Mouse (Mus musculus): ENCODE measurements at regions not wholly inside any gene's neighbourhood (a gene's known extent, or its start where the extent isn't known, plus 50 kb on each side); places are given as distances from the start of the nearest gene placed in this dataset.
A peak's percentile ranks its signal among the peaks of the same experiment; 100 is the strongest.
"Not testable (repeated sequence)": the region's sequence is repeated elsewhere in the genome, so short reads cannot be mapped to it uniquely, and the experiment has no call there.

DNA sequence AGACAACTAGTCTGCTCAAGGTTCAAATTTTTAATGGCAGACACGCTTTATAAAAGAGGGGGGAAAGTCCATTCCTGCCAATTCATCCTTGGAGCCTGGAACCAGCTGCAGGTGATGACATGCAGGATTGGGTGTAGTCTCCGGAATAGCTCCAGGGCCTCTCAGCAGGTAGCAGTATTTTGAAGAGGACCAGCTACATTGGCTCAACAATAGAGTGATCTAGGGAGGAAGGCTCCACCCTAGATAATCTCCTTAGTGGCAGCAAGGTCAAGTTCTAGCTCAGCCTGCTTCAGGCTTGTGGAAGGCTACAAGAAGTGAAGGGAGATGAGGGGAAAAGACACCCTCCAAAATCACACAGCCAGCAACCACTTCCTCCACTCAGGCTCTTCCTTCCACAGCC, 1405.1 kb downstream of the 4930444P10Rik start:
- not testable (repeated sequence) for DNase-seq (ENCODE audit: low read depth)

DNA sequence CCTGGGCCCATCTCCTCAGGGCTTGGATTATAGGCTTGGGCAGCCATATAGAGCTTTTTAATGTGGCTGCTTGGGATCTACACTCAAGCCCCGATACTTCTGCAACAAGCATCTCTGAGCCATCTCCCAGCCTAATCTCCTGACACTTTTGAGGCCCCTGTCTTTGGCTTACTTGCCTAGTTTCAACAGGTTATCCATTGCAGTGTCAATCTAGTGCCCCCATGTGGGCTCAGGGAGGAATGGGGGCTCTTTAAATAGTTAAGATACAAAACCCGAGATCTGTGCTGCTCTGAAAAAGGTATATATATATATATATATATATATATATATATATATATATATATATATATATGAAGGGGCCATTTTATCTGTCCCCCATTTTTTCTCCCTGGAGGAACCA, 1407.0 kb downstream of the 4930444P10Rik start:
- DNase-seq (ENCODE audit: low read depth) = peak; percentile 7

DNA sequence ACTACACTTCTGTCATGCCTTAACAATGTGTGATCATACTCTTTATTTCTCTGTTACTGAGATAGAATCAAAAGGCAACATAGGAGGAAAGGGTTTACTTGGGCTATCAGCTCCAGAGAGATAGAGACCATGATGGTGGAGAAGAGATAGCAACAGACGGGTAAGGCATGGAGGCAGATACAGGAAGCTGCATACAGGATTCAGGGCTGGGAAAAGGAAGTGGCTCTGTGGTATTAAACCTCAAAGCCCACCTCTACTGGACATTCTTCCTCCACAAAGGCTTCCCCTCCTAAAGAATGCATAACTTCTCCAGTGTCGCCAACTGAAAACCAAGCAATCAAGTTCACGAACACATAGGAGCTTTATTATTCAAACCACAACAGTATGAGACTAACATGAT, 1412.7 kb downstream of the 4930444P10Rik start:
- peak; percentile 10 for DNase-seq (ENCODE audit: low read depth)

DNA sequence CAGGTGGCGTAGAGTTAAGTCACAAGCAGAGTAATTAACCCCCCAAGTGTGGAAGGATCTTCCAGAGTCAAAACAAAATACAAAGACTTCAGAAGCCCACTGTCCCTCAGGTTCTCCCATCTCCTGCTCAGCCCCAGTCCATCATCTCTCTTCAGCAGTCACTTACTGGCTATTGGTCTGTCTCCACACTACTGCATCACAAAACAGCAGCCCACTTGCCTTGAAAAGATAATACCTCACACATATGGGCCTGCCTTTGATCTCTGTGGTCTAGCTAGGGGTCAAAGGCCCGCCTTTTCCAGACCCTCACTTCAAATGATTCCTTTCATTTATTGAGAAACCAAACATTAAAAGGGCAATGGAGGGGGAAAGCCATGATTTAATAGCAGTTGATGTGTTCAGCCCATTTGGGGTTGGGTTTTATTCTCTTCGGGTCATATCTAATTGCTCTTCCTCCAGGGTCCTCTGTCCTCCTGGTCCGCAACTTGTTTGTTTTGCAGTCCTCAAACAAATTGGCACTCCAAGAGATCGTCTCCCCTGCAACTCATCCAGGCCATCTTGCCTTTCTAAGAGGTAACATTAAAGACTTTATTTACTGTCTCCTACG, 1420.6 kb downstream of the 4930444P10Rik start:
- DNase-seq (ENCODE audit: low read depth) = no peak

DNA sequence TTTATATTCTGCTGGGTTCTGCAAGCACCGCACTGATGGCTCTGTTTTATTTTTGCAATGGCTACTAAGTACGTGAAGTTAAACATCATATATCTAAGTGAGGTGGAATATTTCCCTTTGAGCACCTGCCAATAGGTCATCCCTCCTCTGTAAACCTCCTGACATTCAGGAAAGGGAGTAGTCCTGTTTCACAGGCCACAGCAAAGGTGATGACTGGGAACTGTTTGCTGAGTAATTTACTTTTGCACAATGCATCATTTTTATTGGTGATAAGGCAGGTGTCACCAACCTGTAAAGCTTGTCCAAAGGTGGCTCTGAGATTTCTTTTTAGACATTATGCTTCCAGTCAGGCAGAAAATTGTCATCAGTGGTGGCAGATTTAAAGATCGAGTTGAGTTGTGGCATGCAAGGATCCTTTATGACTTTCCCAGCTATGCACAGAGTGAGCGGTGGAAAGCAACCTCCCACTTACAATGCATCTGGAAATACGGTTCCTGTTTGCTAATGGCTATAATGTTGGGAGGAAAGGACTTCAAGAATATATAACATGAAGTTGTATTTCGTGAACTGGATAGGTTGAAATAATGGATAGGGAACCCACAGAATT, 1430.3 kb downstream of the 4930444P10Rik start:
- DNase-seq (ENCODE audit: low read depth) = no peak

DNA sequence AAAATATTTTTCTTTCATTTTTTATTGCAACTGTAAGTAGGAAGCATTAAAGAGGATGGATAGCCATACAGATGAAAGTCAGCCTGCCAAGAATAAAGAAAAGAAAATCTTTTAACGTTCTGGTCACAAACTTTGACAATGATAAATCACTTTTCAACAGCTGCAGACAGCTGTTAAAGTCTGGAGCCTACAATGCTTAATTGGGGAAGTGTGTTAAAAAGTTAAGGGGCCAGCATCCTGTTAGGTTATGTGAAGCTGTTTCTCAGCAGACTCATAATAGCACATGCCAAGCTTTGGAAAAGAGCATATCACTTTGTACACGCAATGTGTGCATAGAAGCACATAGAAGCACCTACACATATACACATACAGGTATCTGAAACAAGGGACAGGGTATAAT, 1431.3 kb downstream of the 4930444P10Rik start:
- no peak for DNase-seq (ENCODE audit: low read depth)

GRCm38 (mm10) chr1:14650346-14650745, 1442.8 kb downstream of the 4930444P10Rik start:
- DNase-seq (ENCODE audit: low read depth) = no peak

DNA sequence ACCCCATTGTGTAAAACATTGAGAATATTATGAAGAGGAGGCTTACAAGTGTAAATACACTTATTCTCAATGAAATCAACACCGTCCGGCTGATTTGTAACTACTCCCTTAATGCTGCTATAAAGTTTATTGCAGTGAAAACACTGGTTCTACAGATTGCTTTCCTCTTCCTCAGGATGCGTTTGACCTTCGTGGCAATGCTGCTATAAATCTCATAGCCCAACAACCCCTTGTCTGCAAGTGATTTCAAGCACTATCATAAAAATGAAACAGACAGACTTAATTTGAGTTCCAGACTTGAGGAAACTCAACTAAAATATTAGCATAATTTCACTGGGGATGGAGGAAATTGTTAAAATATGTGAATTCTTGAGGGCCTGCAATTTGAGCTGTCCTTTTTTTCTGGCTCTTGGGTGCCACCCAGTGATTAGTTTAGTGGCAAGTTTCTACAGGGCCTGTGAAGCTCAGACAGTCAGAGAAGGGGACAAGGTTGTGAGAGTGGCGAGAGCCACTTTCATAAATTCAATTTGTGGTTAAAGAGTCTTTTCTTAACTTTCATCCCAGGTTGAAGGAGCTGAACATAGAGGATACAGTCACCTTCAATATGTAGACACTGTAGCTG, 1457.4 kb downstream of the 4930444P10Rik start:
- peak; percentile 2 for DNase-seq (ENCODE audit: low read depth)

- no peak for DNase-seq (ENCODE audit: low read depth)
These were observed 1461.1 kb downstream of the 4930444P10Rik start for GRCm38 (mm10) chr1:14631994-14632393.

- DNase-seq (ENCODE audit: low read depth) = no peak
These were observed 1465.9 kb downstream of the 4930444P10Rik start for GRCm38 (mm10) chr1:14627204-14627603.

DNA sequence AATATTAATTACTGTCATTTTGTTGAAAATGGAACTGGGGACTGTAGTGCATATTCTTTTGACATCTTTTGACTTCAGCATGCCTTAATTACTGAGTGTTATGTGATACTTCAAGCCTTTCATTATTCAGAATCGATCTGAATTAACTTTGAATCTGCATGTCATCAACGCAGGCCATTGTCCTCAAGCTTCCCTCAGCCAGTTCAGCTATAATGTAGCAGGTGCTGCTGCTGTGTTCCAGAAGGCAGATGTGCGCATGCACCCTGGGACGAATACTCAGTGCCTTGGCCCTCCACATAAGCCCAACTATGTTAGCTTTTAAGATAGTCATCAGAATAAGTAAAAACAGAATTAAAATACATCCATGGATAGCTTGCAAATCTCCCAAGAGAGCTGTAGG, 1466.4 kb downstream of the 4930444P10Rik start:
- no peak for DNase-seq (ENCODE audit: low read depth)

DNA sequence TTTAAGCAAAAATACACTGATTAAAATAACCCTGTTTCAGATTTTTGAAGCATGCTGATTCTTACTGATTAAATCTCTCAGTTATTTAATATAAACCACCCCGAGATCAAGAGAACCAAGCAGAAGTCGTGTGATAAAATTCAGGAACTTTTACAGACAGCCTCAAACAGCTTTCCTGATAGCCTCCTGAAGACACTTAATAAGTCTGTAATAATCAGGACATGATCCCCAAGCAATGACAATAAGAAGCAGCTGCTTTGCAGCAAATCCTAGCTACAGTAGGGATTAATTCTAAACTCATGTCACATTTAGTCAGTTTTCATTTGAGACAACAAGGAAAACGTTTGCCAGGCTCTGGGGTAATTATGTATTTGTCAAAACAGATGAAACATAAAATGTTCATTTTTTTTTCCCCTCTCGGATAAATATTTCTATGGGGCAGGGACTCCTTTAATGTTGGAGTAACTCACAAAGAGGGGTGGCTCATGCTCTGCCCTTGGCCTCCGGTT, 1472.1 kb downstream of the 4930444P10Rik start:
- no peak for DNase-seq (ENCODE audit: low read depth)

- DNase-seq (ENCODE audit: low read depth) = no peak
These were observed 1479.8 kb downstream of the 4930444P10Rik start for GRCm38 (mm10) chr1:14613232-14613894.

- DNase-seq (ENCODE audit: low read depth) = no peak
These were observed 1484.1 kb downstream of the 4930444P10Rik start for GRCm38 (mm10) chr1:14609054-14609453.

- DNase-seq (ENCODE audit: low read depth) = peak; percentile 61
These were observed 1497.2 kb downstream of the 4930444P10Rik start for GRCm38 (mm10) chr1:14595961-14596360.

DNA sequence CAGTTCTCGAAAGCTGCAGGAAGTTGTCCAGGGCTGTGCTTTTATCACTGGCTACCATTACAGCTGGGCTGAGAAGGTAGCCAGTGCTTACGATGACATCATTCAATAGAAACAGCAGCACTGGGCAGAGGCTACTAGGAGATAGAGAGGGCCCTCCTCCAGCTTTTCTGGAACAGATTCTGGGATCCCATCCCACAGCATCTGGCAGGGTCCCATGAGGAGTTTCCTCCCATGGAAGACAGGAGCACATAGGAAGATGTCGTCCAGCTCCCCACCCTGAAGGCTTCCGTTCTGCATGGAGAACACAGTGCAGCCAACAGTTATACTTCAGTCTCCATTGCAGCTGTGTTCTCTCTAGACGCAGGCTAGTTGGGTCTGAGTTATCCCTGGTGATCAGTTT, 1503.2 kb downstream of the 4930444P10Rik start:
- DNase-seq (ENCODE audit: low read depth) = no peak

DNA sequence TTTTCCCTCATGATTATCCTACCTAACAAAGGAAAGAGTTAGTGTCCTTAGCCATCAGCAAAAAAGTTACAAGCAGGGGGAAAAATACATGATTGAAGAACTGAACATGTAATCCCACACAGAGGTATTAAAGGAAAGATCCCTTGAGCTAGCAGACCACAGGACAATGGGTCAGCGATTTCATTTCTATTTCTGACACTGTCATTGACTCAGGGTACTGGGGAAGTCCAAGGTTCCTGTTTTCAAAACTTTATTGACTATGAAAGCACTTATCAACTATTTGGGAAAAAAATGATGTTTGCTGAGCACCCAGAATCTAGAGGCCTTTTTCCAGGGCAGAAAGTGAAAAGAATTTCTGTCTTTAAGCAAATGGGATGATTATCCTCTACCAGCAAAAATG, 1513.7 kb downstream of the 4930444P10Rik start:
- DNase-seq (ENCODE audit: low read depth) = no peak

DNA sequence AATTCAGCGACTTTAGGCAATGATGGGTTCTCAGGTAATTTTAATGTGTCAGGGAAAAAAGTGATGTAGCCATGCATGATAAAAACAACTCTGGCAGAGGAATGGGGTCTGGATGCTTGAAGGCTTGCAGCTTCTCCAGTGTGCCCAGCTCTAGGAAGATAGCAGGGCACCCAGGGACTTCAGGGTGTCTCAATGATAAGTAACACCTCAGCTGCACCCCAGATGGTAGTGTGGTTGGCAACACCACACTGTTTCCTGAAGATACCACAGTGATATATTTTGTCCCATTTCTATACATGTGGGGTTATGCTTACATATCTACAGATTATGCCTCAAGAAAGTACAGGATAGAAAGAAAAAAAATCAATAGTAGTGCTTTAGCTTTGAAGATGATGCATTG, 1516.9 kb downstream of the 4930444P10Rik start:
- no peak for DNase-seq (ENCODE audit: low read depth)

DNA sequence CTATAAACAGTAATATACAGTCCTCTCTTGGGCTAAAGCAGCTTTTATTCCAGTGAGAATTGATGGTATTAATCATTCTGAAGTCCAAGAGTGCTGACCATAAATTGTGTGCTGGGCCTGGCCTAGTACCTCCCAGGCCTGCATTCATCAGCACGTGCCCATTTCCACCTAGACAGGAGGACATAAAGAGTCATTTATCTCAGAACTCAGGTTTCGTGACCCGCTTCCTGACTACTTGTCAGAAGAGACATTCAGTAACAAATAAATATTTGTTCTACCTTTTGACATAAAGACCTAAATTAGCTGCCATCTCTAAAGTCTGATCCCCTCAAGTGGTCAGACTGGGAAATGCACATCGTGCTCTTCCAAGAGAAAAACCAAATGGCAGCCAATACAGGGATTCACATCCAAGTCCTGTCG, 1522.6 kb downstream of the 4930444P10Rik start:
- peak; percentile 11 for DNase-seq (ENCODE audit: low read depth)

DNA sequence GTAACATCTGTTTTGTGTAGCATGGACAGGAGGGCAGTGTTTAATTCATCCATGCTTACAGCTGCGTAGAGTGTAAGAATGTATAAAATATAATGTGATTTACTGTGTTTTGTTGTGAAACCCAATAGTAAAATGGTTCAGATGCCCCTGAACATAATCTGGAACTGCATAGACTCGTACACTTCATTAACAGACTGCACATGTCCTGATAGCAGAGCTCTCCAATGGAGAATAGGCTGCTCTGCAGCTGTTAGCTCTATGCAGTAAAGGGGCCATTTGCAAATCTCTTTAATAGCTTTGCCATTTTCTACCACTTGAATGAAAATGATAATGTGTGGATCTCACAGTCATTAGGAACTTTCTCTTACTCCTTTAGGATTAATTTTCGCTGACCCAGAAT, 1523.0 kb downstream of the 4930444P10Rik start:
- no peak for DNase-seq (ENCODE audit: low read depth)

DNA sequence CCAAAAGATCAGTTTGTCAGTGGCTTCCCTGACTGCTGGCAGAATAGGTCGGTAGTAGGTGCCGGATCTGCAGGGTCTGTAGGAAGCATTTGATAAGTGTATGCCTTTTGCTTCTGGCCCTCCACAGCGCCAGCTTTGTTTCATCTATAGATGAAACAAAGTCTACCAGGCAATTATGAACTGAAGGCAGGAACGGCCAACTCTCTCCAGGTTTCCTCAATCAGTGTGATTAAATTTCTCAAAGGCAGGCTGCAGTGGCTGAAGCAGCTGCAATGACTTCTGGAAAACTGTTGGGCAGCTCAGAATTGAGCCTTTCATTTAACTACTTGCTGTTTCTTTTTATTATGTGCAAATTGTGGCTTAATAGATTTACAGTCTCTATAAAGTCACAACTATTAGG, 1526.1 kb downstream of the 4930444P10Rik start:
- DNase-seq (ENCODE audit: low read depth) = no peak

DNA sequence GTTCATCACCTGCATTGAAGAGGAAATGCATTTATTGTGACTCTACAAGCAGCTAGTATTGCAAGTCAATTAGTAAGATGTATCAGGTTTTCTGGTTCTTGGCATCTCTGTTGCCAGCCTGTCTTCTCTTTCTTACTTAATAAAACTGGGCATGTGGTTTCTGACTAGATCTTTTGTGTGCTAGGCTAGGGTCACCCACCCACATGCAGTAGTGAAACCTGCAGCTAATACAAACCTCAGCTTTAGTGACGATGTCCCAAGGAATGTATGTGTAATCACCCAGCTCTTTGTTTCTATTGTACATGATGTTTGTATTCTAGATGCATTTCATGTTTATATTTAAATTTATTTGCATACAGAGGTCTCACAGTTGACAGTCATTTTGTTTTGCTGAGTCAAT, 1526.7 kb downstream of the 4930444P10Rik start:
- DNase-seq (ENCODE audit: low read depth) = no peak

All from 416B (cell line).